Mouse (Mus musculus) kidney, postnatal 10 days (tissue): ENCODE measurements around the gene Kpna2.

ENCODE experiments used
- DNase-seq: peaks from one replicate; pipeline ENCODE4 v3.0.0; 2021; ENCODE audit warnings: mixed read lengths

The Kpna2 gene

GRCm38 (mm10) chr11:106982351-106982750 is 17.0 kb downstream of the Kpna2 start:
- no peak for DNase-seq

DNA sequence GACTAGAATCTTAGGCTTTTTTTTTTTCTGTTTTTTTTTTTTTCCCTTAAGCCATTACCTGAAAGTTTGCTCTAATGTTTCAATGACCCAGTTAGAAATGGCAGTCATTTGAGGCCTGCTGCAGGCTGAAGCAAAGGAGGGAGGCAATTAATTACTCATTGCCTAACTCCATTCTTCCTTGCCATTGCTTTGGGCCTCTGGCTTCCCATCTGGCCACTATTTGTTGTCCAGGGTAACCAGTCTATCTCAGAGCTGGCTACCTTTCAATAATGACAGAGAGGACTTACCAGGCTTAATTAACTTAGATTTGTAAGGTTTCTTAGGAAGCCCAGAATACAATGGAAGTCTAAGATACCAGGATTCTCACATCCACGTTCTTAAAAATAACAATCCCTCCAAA is 17.6 kb downstream of the Kpna2 start:
- DNase-seq: no peak

DNA sequence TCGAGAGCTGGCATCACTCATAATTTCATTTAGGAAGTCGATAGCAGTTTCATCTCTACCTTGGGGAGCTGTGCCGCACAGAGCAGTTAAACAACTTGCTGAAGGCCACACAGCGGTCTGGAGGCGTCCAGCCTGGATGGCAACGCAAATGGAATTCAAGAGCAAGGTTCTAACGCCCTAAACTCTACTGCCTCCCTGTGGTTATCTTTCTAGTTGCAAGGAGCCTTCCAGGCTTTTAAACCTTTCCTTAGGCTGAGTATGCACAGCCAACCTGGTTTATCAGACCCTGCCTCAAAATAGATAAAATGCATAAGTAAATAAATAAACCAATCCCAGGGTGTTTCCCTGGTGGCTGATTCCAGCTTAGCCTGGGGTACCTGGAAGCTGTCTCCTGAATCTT is 18.9 kb downstream of the Kpna2 start:
- peak; percentile 76 for DNase-seq

DNA sequence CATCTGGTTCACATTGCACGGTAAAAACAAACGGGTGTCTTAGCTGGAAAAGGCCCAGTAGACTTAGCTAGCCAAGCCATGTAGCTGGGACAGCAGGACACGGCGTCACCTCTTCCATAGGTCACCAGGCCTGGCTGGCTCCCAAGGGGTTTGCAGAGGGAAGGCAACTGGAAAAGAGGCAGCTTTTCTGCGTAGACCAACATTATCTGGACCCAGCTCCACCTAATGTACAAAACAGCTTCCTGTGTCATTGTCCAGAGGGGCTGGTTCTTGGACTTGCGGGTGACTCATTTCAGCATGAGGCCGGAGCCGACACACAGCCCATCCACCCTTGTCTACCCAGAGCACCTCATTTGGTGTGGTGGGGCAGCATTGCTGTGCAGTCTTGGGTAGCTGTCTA is 23.1 kb downstream of the Kpna2 start:
- peak; percentile 90 for DNase-seq

GRCm38 (mm10) chr11:106975419-106976177 is 23.7 kb downstream of the Kpna2 start:
- DNase-seq: no peak

GRCm38 (mm10) chr11:106974440-106974839 is 24.9 kb downstream of the Kpna2 start:
- no peak for DNase-seq

- no peak for DNase-seq
These were observed 26.3 kb downstream of the Kpna2 start for GRCm38 (mm10) chr11:106973016-106973415.

DNA sequence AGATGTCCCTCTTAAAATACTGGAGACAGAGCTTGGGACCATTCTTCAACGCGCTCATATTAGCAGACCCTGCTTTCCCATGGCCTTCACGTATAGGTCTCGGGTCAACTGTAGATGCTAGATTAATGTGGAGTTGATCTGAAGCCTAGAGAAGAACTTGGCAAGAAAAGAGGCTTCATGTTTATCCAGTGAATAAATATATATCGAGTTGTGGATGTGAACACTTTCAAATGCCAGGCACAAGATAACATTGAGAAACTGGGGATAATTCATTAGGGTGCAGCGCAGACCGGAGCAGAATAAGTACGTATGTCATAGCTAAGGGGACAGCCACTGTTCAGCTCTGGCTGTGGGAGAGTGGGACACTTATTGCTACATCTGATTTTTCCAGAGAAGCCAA is 29.5 kb downstream of the Kpna2 start:
- DNase-seq: no peak

GRCm38 (mm10) chr11:106967630-106968029 is 31.7 kb downstream of the Kpna2 start:
- DNase-seq: peak; percentile 79

GRCm38 (mm10) chr11:106965881-106966280 is 33.5 kb downstream of the Kpna2 start:
- no peak for DNase-seq

- DNase-seq: no peak
These were observed 37.0 kb downstream of the Kpna2 start for GRCm38 (mm10) chr11:106962310-106962709.

DNA sequence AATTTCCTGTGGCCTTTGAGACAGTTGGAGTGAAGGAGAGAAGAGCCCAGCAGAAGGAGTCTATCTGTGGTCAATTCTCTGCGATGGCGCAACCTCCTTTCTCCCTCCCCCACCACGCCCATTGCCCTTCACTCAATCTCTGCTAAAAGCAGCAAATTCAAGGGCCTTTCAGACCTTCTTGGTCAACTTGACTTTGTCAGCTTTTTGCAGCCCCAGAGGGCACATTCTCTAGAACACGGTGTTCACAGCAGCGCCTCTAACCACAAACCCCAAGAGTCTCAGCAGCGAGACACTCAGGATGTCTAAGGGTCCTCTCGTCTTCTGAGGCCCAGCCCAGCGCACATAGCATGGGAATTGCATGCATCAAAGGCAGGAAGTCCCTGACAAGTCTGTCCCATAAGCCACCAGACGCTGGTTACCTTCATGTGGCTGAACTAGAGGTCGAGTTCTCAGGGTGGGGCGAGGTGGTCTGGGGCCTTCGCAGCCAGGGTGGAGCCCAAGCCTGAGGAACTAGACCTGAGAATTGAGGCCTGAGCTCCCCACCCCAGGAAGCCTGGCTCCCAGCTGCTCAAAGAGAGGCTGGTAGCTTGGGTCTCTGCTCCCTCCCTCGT is 37.8 kb downstream of the Kpna2 start:
- peak; percentile 34 for DNase-seq

GRCm38 (mm10) chr11:106959121-106959520 is 40.2 kb downstream of the Kpna2 start:
- DNase-seq: no peak

DNA sequence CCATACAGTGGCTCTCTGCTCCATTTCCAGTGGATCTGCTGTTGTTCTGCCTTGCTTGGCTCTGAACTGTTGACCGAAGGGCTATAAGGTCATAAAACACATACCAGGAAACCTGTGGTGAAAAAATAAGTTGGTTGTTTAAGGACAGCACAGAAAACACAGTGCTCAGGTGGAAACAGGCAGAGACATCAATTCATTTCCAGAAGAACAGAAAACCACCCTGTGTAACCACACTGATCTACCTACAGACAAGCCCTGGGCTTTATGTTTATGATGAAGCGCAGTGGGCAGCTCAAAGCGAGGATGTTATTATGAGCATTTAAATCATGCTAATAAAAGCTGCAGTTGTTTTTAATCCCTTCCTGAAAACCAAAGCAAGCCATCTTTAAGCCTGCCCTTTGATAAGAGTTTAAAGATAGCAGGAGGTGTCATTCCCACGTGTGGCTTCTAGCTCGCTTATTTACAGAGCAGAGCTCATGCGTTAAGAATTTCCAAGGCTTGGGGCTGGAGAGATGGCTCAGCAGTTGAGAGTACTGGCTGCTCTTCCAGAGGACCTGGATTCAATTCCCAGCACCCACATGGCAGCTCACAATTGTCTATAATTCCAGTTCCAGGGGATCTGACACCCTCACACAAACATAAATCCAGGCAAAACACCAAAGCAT is 40.8 kb downstream of the Kpna2 start:
- no peak for DNase-seq

- peak; percentile 90 for DNase-seq
These were observed 41.9 kb downstream of the Kpna2 start for GRCm38 (mm10) chr11:106957271-106957980.

- no peak for DNase-seq
These were observed 44.8 kb downstream of the Kpna2 start for GRCm38 (mm10) chr11:106954566-106954965.

GRCm38 (mm10) chr11:106954116-106954515 is 45.2 kb downstream of the Kpna2 start:
- DNase-seq: no peak
